Mouse (Mus musculus) urinary bladder, postnatal 10 days (tissue): Measurements from ENCODE around the gene Erbb3.

Source experiments
- DNase-seq: peaks from one replicate; pipeline ENCODE4 v3.0.0; 2022; ENCODE audit warnings: low spot score

The Erbb3 gene

GRCm38 (mm10) chr10:128612433-128613153 is 23.1 kb upstream of the Erbb3 start:
- DNase-seq: no peak

- DNase-seq: no peak
Observed at GRCm38 (mm10) chr10:128606483-128606882, 17.0 kb upstream of the Erbb3 start.

GRCm38 (mm10) chr10:128602470-128603128 is 13.1 kb upstream of the Erbb3 start:
- DNase-seq: no peak

GRCm38 (mm10) chr10:128601499-128601898 is 12.0 kb upstream of the Erbb3 start:
- DNase-seq: no peak

- no peak for DNase-seq
Observed at GRCm38 (mm10) chr10:128598476-128598875, 9.0 kb upstream of the Erbb3 start.

GRCm38 (mm10) chr10:128592797-128593196 is 3.3 kb upstream of the Erbb3 start:
- DNase-seq: no peak

- no peak for DNase-seq
Observed at GRCm38 (mm10) chr10:128591436-128591835, 2.0 kb upstream of the Erbb3 start.

GRCm38 (mm10) chr10:128590193-128590690 is 790 bp upstream of the Erbb3 start:
- DNase-seq: no peak

GRCm38 (mm10) chr10:128588775-128589463 is 533 bp downstream of the Erbb3 start:
- DNase-seq: no peak

- DNase-seq: no peak
Observed at GRCm38 (mm10) chr10:128588136-128588535, 1.3 kb downstream of the Erbb3 start.

GRCm38 (mm10) chr10:128587697-128588096 is 1.8 kb downstream of the Erbb3 start:
- no peak for DNase-seq

GRCm38 (mm10) chr10:128587120-128587519 is 2.3 kb downstream of the Erbb3 start:
- no peak for DNase-seq

- DNase-seq: no peak
Observed at GRCm38 (mm10) chr10:128586546-128586945, 2.9 kb downstream of the Erbb3 start.

GRCm38 (mm10) chr10:128584386-128584785 is 5.1 kb downstream of the Erbb3 start:
- DNase-seq: no peak

- no peak for DNase-seq
Observed at GRCm38 (mm10) chr10:128583644-128584043, 5.8 kb downstream of the Erbb3 start.

- no peak for DNase-seq
Observed at GRCm38 (mm10) chr10:128579731-128580130, 9.7 kb downstream of the Erbb3 start.

- DNase-seq: no peak
Observed at GRCm38 (mm10) chr10:128579298-128579697, 10.2 kb downstream of the Erbb3 start.

- DNase-seq: no peak
Observed at GRCm38 (mm10) chr10:128578330-128578729, 11.1 kb downstream of the Erbb3 start.

- DNase-seq: no peak
Observed at GRCm38 (mm10) chr10:128575063-128575462, 14.4 kb downstream of the Erbb3 start.

GRCm38 (mm10) chr10:128565788-128566531 is 23.5 kb downstream of the Erbb3 start, which contains the start of gene Pa2g4:
TSS of gene Pa2g4 (minus strand) at chr10:128565987.
- peak; percentile 94 for DNase-seq

GRCm38 (mm10) chr10:128565206-128565787 is 24.2 kb downstream of the Erbb3 start:
- no peak for DNase-seq

- no peak for DNase-seq
Observed at GRCm38 (mm10) chr10:128563544-128563943, 25.9 kb downstream of the Erbb3 start.
